Mouse (Mus musculus) myocyte (in vitro differentiated cells): ENCODE measurements at regions not wholly inside any gene's neighbourhood (a gene's known extent, or its start where the extent isn't known, plus 50 kb on each side); places are given as distances from the start of the nearest gene placed in this dataset.

ENCODE experiments used
- CEBPB ChIP-seq: IDR thresholded peaks from 2 replicates; pipeline ENCODE4 v1.6.1; 2011; ENCODE audit warnings: mild to moderate bottlenecking, moderate library complexity; ENCODE audit not compliant: poor library complexity, insufficient read depth, severe bottlenecking
- E2F4 ChIP-seq: IDR thresholded peaks from one replicate; pipeline ENCODE4 v1.6.1; 2011; ENCODE audit warnings: mild to moderate bottlenecking, control low read depth, moderate library complexity; ENCODE audit not compliant: insufficient read depth
- MAX ChIP-seq: IDR thresholded peaks from one replicate; pipeline ENCODE4 v1.6.1; 2011; ENCODE audit warnings: low read depth, mild to moderate bottlenecking, control low read depth
- MYOG ChIP-seq, 3 experiments: IDR thresholded peaks; one replicate each; pipeline ENCODE4 v1.6.1; 2011; ENCODE audit warnings: control low read depth in 2 of 3, low read depth in 2 of 3, mild to moderate bottlenecking in 2 of 3; ENCODE audit not compliant: insufficient read length in 2 of 3, control insufficient read depth in 1 of 3, insufficient read depth in 1 of 3
- POLR2A ChIP-seq: IDR thresholded peaks from one replicate; pipeline ENCODE4 v1.6.1; 2011; ENCODE audit warnings: low read depth, mild to moderate bottlenecking, control low read depth, moderate library complexity; ENCODE audit not compliant: insufficient read length
- POLR2AphosphoS2 ChIP-seq: IDR thresholded peaks from one replicate; pipeline ENCODE4 v1.6.1; 2011; ENCODE audit warnings: low read depth, control low read depth; ENCODE audit not compliant: insufficient read length
- SRF ChIP-seq: IDR thresholded peaks from one replicate; pipeline ENCODE4 v1.6.1; 2011; ENCODE audit warnings: low read depth; ENCODE audit not compliant: control insufficient read depth, insufficient read length
- TCF12 ChIP-seq: IDR thresholded peaks from one replicate; pipeline ENCODE4 v1.6.1; 2011; ENCODE audit warnings: mild to moderate bottlenecking, control low read depth; ENCODE audit not compliant: poor library complexity, insufficient read depth, severe bottlenecking
- TCF3 ChIP-seq: IDR thresholded peaks from one replicate; pipeline ENCODE4 v1.6.1; 2011; ENCODE audit warnings: low read depth, control low read depth; ENCODE audit not compliant: insufficient read length
- USF1 ChIP-seq: IDR thresholded peaks from one replicate; pipeline ENCODE4 v1.6.1; 2011; ENCODE audit warnings: low read depth, mild to moderate bottlenecking, control low read depth, moderate library complexity

DNA sequence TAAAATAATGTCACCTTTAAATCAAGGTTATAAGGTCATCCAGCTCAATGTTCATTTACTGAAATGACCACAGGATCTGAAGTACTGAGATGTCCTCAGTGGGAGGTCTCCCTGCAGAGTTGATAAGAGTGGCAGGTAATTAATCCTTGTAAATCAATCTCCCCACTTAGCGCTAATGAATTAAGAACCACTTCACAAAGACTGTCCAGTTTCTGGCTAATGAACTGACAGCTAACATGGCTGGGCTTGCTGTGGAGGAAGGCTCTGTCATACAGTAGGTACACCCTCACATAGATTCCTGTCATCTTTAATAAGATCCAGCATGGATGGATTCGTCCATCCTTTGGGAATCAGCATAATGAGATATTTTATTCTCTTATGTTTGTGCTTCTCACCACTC, 297.7 kb upstream of the Nmur2 start:
- TF ChIP-seq E2F4 (no peak), TCF3 (no peak), POLR2A (no peak), USF1 (no peak), SRF (no peak), CEBPB (no peak), POLR2AphosphoS2 (no peak), MYOG (IDR thresholded peaks at IDR 0.05; ENCODE audit: control insufficient read depth in 1 of 3, insufficient read depth in 1 of 3, insufficient read length in 2 of 3, low read depth in 2 of 3) (no peak), TCF12 (no peak), MAX (no peak)
